Mouse (Mus musculus) myocyte (in vitro differentiated cells): ENCODE measurements around the gene Prdm13.

Source experiments
- CEBPB ChIP-seq: IDR thresholded peaks from 2 replicates; pipeline ENCODE4 v1.6.1; 2011; ENCODE audit warnings: mild to moderate bottlenecking, moderate library complexity; ENCODE audit not compliant: poor library complexity, insufficient read depth, severe bottlenecking
- MAX ChIP-seq: IDR thresholded peaks from one replicate; pipeline ENCODE4 v1.6.1; 2011; ENCODE audit warnings: low read depth, mild to moderate bottlenecking, control low read depth
- MYOD1 ChIP-seq, 3 experiments: IDR thresholded peaks; one replicate each; pipeline ENCODE4 v1.6.1; 2011; ENCODE audit warnings: control low read depth in 2 of 3, low read depth in 2 of 3, mild to moderate bottlenecking in 2 of 3, moderate library complexity in 1 of 3; ENCODE audit not compliant: insufficient read length in 2 of 3, control insufficient read depth in 1 of 3
- MYOG ChIP-seq, 3 experiments: IDR thresholded peaks; one replicate each; pipeline ENCODE4 v1.6.1; 2011; ENCODE audit warnings: control low read depth in 2 of 3, low read depth in 2 of 3, mild to moderate bottlenecking in 2 of 3; ENCODE audit not compliant: insufficient read length in 2 of 3, control insufficient read depth in 1 of 3, insufficient read depth in 1 of 3
- POLR2A ChIP-seq: IDR thresholded peaks from one replicate; pipeline ENCODE4 v1.6.1; 2011; ENCODE audit warnings: low read depth, mild to moderate bottlenecking, control low read depth, moderate library complexity; ENCODE audit not compliant: insufficient read length
- POLR2AphosphoS2 ChIP-seq: IDR thresholded peaks from one replicate; pipeline ENCODE4 v1.6.1; 2011; ENCODE audit warnings: low read depth, control low read depth; ENCODE audit not compliant: insufficient read length
- SRF ChIP-seq: IDR thresholded peaks from one replicate; pipeline ENCODE4 v1.6.1; 2011; ENCODE audit warnings: low read depth; ENCODE audit not compliant: control insufficient read depth, insufficient read length
- USF1 ChIP-seq: IDR thresholded peaks from one replicate; pipeline ENCODE4 v1.6.1; 2011; ENCODE audit warnings: low read depth, mild to moderate bottlenecking, control low read depth, moderate library complexity

DNA sequence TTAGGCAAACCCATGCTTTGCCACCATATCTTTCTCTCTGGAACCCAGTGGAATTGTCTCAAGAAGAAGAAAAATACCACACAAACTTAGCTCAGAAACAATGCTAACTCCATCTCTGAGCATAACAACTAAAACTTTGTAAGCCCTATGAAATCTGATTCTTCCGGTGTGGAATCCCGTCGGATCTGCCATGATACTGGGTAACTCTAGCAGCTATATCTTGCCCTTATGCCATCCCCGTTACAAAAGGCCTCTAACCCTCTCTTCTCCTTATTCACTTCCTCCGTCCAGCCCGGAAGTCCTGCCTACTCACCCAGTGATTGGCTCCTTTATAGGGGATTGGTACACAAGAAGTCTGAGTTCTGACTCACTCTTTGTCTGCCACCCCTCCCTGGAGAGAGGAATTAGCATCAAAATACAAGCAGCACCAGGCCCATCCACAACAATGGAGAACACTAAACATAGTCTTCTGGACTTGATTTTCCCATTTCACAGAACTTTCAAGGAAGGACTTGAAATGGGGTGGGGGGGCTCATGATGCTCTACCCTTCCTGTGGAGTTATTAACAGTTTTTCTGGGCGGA, 37.1 kb upstream of the Prdm13 start:
- no peak for TF ChIP-seq POLR2A
- no peak for TF ChIP-seq CEBPB
- TF ChIP-seq POLR2AphosphoS2, result no peak
- no peak for TF ChIP-seq MYOG (IDR thresholded peaks at IDR 0.05; ENCODE audit: control insufficient read depth in 1 of 3, insufficient read depth in 1 of 3, insufficient read length in 2 of 3, low read depth in 2 of 3)
- TF ChIP-seq USF1, result no peak
- no peak for TF ChIP-seq SRF
- no peak for TF ChIP-seq MAX
- TF ChIP-seq MYOD1 (IDR thresholded peaks at IDR 0.05; ENCODE audit: control insufficient read depth in 1 of 3, insufficient read length in 2 of 3, low read depth in 2 of 3), result no peak
